In the genomic region with DNA sequence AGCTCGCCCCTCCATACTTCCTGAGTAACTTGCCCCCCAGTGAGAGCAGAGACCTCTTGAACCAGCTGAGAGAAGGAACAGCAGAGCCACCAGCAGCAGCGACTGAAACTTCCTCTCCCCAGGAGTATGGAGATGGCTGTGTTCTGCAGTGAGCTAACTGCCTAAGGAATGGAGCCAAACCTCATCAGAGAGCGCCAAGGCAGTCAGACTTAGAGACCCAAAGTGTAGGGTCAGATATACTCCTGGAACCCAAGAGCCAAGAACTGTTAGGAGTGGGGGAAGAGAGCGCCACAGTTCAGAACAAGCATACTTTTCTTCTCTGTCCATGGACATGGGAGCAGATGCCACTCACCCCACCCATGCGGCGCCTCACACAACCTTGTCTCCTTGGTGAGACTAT, we compare ENCODE assay signal across 29 mouse cellular contexts. TPM values are rescaled to one million over a fixed set of nuclear protein-coding genes. Genes with fewer than 3 reads are reported as not detected.
"Had no signal": no experiment of that assay in that cellular context is flagged by ENCODE, and none has a peak within 500 bp of the region (broad histone marks: within the 10 kb centered on the region; RNA-seq: fewer than 3 reads in every experiment).

No protein-coding gene starts in this region.

- H3K36me3 ChIP-seq: heart, embryonic 13.5 days; heart, embryonic 15.5 days; hindbrain, embryonic 13.5 days; hindbrain, embryonic 15.5 days; kidney, embryonic 15.5 days; limb, embryonic 13.5 days; limb, embryonic 15.5 days; liver, embryonic 12.5 days had no signal

- H3K4me3 ChIP-seq: heart, adult 2 months; heart, embryonic 13.5 days; heart, embryonic 15.5 days; hindbrain, embryonic 13.5 days; hindbrain, embryonic 15.5 days; kidney, embryonic 15.5 days; limb, embryonic 13.5 days; limb, embryonic 15.5 days; liver, embryonic 12.5 days had no signal

- DNase-seq: gastrocnemius, postnatal 14 days; gastrocnemius, postnatal 36 days; heart, adult 11 months; heart, adult 2 months; heart, postnatal 14 days; heart, postnatal 36 days; kidney, adult 11 months; kidney, adult 2 months; kidney, adult 9 months; kidney, postnatal 14 days; kidney, postnatal 36 days; layer of hippocampus, adult 9-11 months; layer of hippocampus, postnatal 36 days; left cerebral cortex, postnatal 4 days had no signal

- H3K9me3 ChIP-seq: heart, embryonic 13.5 days; heart, embryonic 15.5 days; hindbrain, embryonic 13.5 days; hindbrain, embryonic 15.5 days; kidney, embryonic 15.5 days; limb, embryonic 13.5 days; limb, embryonic 15.5 days; liver, embryonic 12.5 days had no signal

- H3K27ac ChIP-seq: heart, adult 2 months; heart, embryonic 13.5 days; heart, embryonic 15.5 days; hindbrain, embryonic 13.5 days; hindbrain, embryonic 15.5 days; hindbrain, postnatal 0 days; kidney, embryonic 15.5 days; kidney, postnatal 0 days; limb, embryonic 13.5 days; limb, embryonic 15.5 days; liver, embryonic 12.5 days had no signal

RNA-seq across cellular contexts. Expression of a gene that starts 3.7 kb away (rescaled TPM):
- polyA plus RNA-seq: gonadal fat pad, adult 2 months; heart, embryonic 11.5 days; heart, postnatal 0 days; hindbrain, embryonic 15.5 days; hindbrain, postnatal 0 days; limb, embryonic 11.5 days; limb, embryonic 13.5 days; limb, embryonic 15.5 days; liver, adult 2 months had no signal
